Mouse (Mus musculus) heart, embryonic 12.5 days (tissue): ENCODE results near the gene B3galt2. TPM values are rescaled to one million over a fixed set of nuclear protein-coding genes. Genes with fewer than 3 reads are reported as not detected.

Experiments used
- ATAC-seq: fragments of 200-750 bp; cut with Nextera tagmentation; 2 replicates; pipeline ENCODE4 v1.8.0; 2017; ENCODE audit warnings: moderate TSS enrichment, moderate library complexity; ENCODE audit not compliant: insufficient number of reproducible peaks, low FRiP score
- H3K27ac ChIP-seq: fragments of 300-500 bp; sonication (generic); 2 replicates; pipeline ENCODE4 v1.5.1; 2016; ENCODE audit warnings: mild to moderate bottlenecking, moderate library complexity; ENCODE audit not compliant: poor library complexity, severe bottlenecking
- H3K27me3 ChIP-seq: fragments of 300-500 bp; sonication (generic); replicated peaks from 2 replicates; pipeline ENCODE4 v1.6.1; 2016; ENCODE audit warnings: mild to moderate bottlenecking, moderate library complexity
- H3K36me3 ChIP-seq: fragments of 300-500 bp; sonication (generic); 2 replicates; pipeline ENCODE4 v1.6.1; 2016; ENCODE audit warnings: mild to moderate bottlenecking, moderate library complexity
- H3K4me1 ChIP-seq: fragments of 300-500 bp; sonication (generic); replicated peaks from 2 replicates; pipeline ENCODE4 v1.6.1; 2016; ENCODE audit warnings: mild to moderate bottlenecking
- H3K4me2 ChIP-seq: fragments of 300-500 bp; sonication (generic); 2 replicates; pipeline ENCODE4 v1.6.1; 2016; ENCODE audit warnings: mild to moderate bottlenecking, moderate library complexity
- H3K4me3 ChIP-seq: fragments of 300-500 bp; sonication (generic); 2 replicates; pipeline ENCODE4 v1.5.1; 2016; ENCODE audit warnings: mild to moderate bottlenecking
- H3K9ac ChIP-seq: fragments of 300-500 bp; sonication (generic); 2 replicates; pipeline ENCODE4 v1.6.1; 2016; ENCODE audit warnings: mild to moderate bottlenecking, moderate library complexity
- H3K9me3 ChIP-seq: fragments of 300-500 bp; sonication (generic); replicated peaks from 2 replicates; pipeline ENCODE4 v1.6.1; 2016; ENCODE audit warnings: mild to moderate bottlenecking, moderate library complexity
- WGBS: fragments of 180-500 bp; shearing (Covaris S2); methylation state at CpG from one replicate; pipeline ENCODE4 v1.1.7; 2016; 5-methylcytosine and 5-hydroxymethylcytosine counted together
- polyA plus RNA-seq: library from polyadenylated mRNA; unstranded; fragments of >200 nt; fragmentation: Nextera tagmentation; extraction: Ambion mirVana; gene quantifications from 2 replicates; pipeline ENCODE4 v1.2.1, GENCODE M21; 2016

B3galt2 gene
- polyA plus RNA-seq: 0.28 and 0.31 TPM in 2 replicates

GRCm38 (mm10) chr1:143640650-143641407 is at the start of gene B3galt2:
Gene B3galt2, plus strand, starts transcription at chr1:143640664.
- Histone ChIP-seq H3K4me3 (no peak within 1 kb of the TSS), H3K36me3 (no peaks in the 10 kb centered on the region), H3K4me2 (no peak within 1 kb of the TSS), H3K27ac (no peak within 1 kb of the TSS), H3K9ac (no peak within 1 kb of the TSS), H3K27me3 (no peaks in the 10 kb centered on the region), H3K4me1 (no peaks in the 10 kb centered on the region; the same call in 1 of the 2 replicates), H3K9me3 (no peaks in the 10 kb centered on the region)
- WGBS: 74% methylated on average over 15 of the region's 15 CpGs
- ATAC-seq: no peak

GRCm38 (mm10) chr1:143596864-143597263 is 43.6 kb upstream of the B3galt2 start:
- no peak overlapping the region for H3K4me2 ChIP-seq
- H3K4me3 ChIP-seq: no peak overlapping the region
- ATAC-seq: no peak
- no peak overlapping the region for H3K9ac ChIP-seq
- WGBS: 83% methylated on average over 2 of the region's 2 CpGs
- H3K4me1 ChIP-seq: no peaks in the 10 kb centered on the region
- no peaks in the 10 kb centered on the region for H3K36me3 ChIP-seq
- H3K27me3 ChIP-seq: no peaks in the 10 kb centered on the region
- H3K27ac ChIP-seq: no peak overlapping the region
- H3K9me3 ChIP-seq: no peaks in the 10 kb centered on the region

GRCm38 (mm10) chr1:143608911-143609310 is 31.6 kb upstream of the B3galt2 start:
- H3K4me2 ChIP-seq: no peak overlapping the region
- no peaks in the 10 kb centered on the region for H3K27me3 ChIP-seq
- H3K4me3 ChIP-seq: no peak overlapping the region
- H3K9ac ChIP-seq: no peak overlapping the region
- H3K4me1 ChIP-seq: no peaks in the 10 kb centered on the region
- no peak for ATAC-seq
- 85% methylated on average over 2 of the region's 2 CpGs for WGBS
- peaks cover 17% of the 10 kb centered on the region for H3K36me3 ChIP-seq
- H3K9me3 ChIP-seq: no peaks in the 10 kb centered on the region
- no peak overlapping the region for H3K27ac ChIP-seq

GRCm38 (mm10) chr1:143612901-143613300 is 27.6 kb upstream of the B3galt2 start:
- Histone ChIP-seq H3K9ac (no peak overlapping the region), H3K36me3 (peaks cover 24% of the 10 kb centered on the region), H3K27me3 (no peaks in the 10 kb centered on the region), H3K4me2 (no peak overlapping the region), H3K4me3 (no peak overlapping the region), H3K27ac (no peak overlapping the region), H3K4me1 (no peaks in the 10 kb centered on the region), H3K9me3 (no peaks in the 10 kb centered on the region)
- ATAC-seq: no peak
- WGBS: 90% methylated on average over 2 of the region's 2 CpGs

GRCm38 (mm10) chr1:143619760-143620159 is 20.7 kb upstream of the B3galt2 start:
- Histone ChIP-seq H3K36me3 (peaks cover 22% of the 10 kb centered on the region), H3K27ac (no peak overlapping the region), H3K9ac (no peak overlapping the region), H3K4me2 (no peak overlapping the region), H3K4me1 (no peaks in the 10 kb centered on the region), H3K9me3 (no peaks in the 10 kb centered on the region), H3K4me3 (no peak overlapping the region), H3K27me3 (no peaks in the 10 kb centered on the region)
- ATAC-seq: no peak
- 69% methylated on average over 2 of the region's 2 CpGs for WGBS

- peaks cover 38% of the 10 kb centered on the region for H3K36me3 ChIP-seq
- no peak overlapping the region for H3K4me2 ChIP-seq
- H3K9me3 ChIP-seq: no peaks in the 10 kb centered on the region
- ATAC-seq: no peak
- no peaks in the 10 kb centered on the region for H3K4me1 ChIP-seq
- no peaks in the 10 kb centered on the region for H3K27me3 ChIP-seq
- H3K4me3 ChIP-seq: no peak overlapping the region
- H3K9ac ChIP-seq: no peak overlapping the region
- no peak overlapping the region for H3K27ac ChIP-seq
Observed at GRCm38 (mm10) chr1:143621930-143622329, 18.5 kb upstream of the B3galt2 start.

GRCm38 (mm10) chr1:143622634-143623033 is 17.8 kb upstream of the B3galt2 start:
- no peak for ATAC-seq
- Histone ChIP-seq H3K4me1 (no peaks in the 10 kb centered on the region), H3K4me2 (no peak overlapping the region), H3K9me3 (no peaks in the 10 kb centered on the region), H3K9ac (no peak overlapping the region), H3K36me3 (peaks cover 38% of the 10 kb centered on the region), H3K27me3 (no peaks in the 10 kb centered on the region), H3K27ac (no peak overlapping the region), H3K4me3 (no peak overlapping the region)
- WGBS: 89% methylated on average over 1 of the region's 1 CpGs

GRCm38 (mm10) chr1:143631337-143631736 is 9.1 kb upstream of the B3galt2 start:
- Histone ChIP-seq H3K4me3 (no peak overlapping the region), H3K27ac (no peak overlapping the region), H3K27me3 (no peaks in the 10 kb centered on the region), H3K9me3 (no peaks in the 10 kb centered on the region), H3K9ac (no peak overlapping the region), H3K4me2 (no peak overlapping the region), H3K36me3 (peaks cover 10% of the 10 kb centered on the region), H3K4me1 (0 out of 2 replicates have a peak, but pooled peaks cover 2% of the 10 kb centered on the region)
- 79% methylated on average over 7 of the region's 7 CpGs for WGBS
- ATAC-seq: no peak

GRCm38 (mm10) chr1:143632361-143632760 is 8.1 kb upstream of the B3galt2 start:
- Histone ChIP-seq H3K27ac (no peak overlapping the region), H3K9ac (no peak overlapping the region), H3K36me3 (no peaks in the 10 kb centered on the region), H3K9me3 (no peaks in the 10 kb centered on the region), H3K4me1 (0 out of 2 replicates have a peak, but pooled peaks cover 2% of the 10 kb centered on the region), H3K27me3 (no peaks in the 10 kb centered on the region), H3K4me2 (no peak overlapping the region), H3K4me3 (no peak overlapping the region)
- WGBS: 76% methylated on average over 1 of the region's 1 CpGs
- no peak for ATAC-seq

- Histone ChIP-seq H3K9me3 (no peaks in the 10 kb centered on the region), H3K4me1 (0 out of 2 replicates have a peak, but pooled peaks cover 2% of the 10 kb centered on the region), H3K4me2 (no peak overlapping the region), H3K36me3 (no peaks in the 10 kb centered on the region), H3K9ac (no peak overlapping the region), H3K27me3 (no peaks in the 10 kb centered on the region), H3K4me3 (no peak overlapping the region), H3K27ac (no peak overlapping the region)
- ATAC-seq: no peak
- 79% methylated on average over 2 of the region's 2 CpGs for WGBS
Observed at GRCm38 (mm10) chr1:143632854-143633587, 7.4 kb upstream of the B3galt2 start.

GRCm38 (mm10) chr1:143644221-143644620 is 3.8 kb downstream of the B3galt2 start:
- Histone ChIP-seq H3K27me3 (no peaks in the 10 kb centered on the region), H3K9ac (no peak overlapping the region), H3K4me3 (no peak overlapping the region), H3K4me2 (no peak overlapping the region), H3K9me3 (no peaks in the 10 kb centered on the region), H3K36me3 (no peaks in the 10 kb centered on the region), H3K27ac (no peak overlapping the region), H3K4me1 (no peaks in the 10 kb centered on the region; the same call in 1 of the 2 replicates)
- ATAC-seq: no peak
- 96% methylated on average over 2 of the region's 2 CpGs for WGBS
